Mouse (Mus musculus): ENCODE measurements around the gene Esrrg. TPM values are rescaled to one million over a fixed set of nuclear protein-coding genes. Genes with fewer than 3 reads are reported as not detected.
A peak's percentile ranks its signal among the peaks of the same experiment; 100 is the strongest.

Gene Esrrg
- polyA plus RNA-seq, 1 experiment from 2014 or later, result 23.5 TPM

GRCm38 (mm10) chr1:187902176-187902575, 293.6 kb downstream of the Esrrg start:
- H3K27me3 ChIP-seq (ENCODE audit: control insufficient read depth, insufficient read depth, low read length), result no peaks in the 10 kb centered on the region
- no peak overlapping the region for H3K4me2 ChIP-seq (ENCODE audit: low read depth, low read length)
- no peak for ATAC-seq (replicated peaks; ENCODE audit: extremely low read depth, insufficient read depth, low FRiP score)
- 58% methylated on average over 3 of the region's 3 CpGs for WGBS
- no peak overlapping the region for H3K27ac ChIP-seq (ENCODE audit: low read length)
- H3K4me1 ChIP-seq (ENCODE audit: control insufficient read depth, insufficient read depth, low read length), result peaks cover 4% of the 10 kb centered on the region; the same call in 1 of the 2 replicates
- H3K36me3 ChIP-seq (ENCODE audit: control insufficient read depth, insufficient read depth), result no peaks in the 10 kb centered on the region
- H3K9me3 ChIP-seq (replicated peaks; ENCODE audit: control insufficient read depth, low read length), result no peaks in the 10 kb centered on the region
- H3K9ac ChIP-seq (ENCODE audit: low read length), result no peak overlapping the region
- H3K4me3 ChIP-seq (ENCODE audit: low read length), result no peak overlapping the region

GRCm38 (mm10) chr1:187904731-187905130, 296.1 kb downstream of the Esrrg start:
- Histone ChIP-seq H3K9me3 (replicated peaks; ENCODE audit: control insufficient read depth, low read length) (no peaks in the 10 kb centered on the region), H3K27ac (ENCODE audit: low read length) (no peak overlapping the region), H3K36me3 (ENCODE audit: control insufficient read depth, insufficient read depth) (no peaks in the 10 kb centered on the region), H3K4me3 (ENCODE audit: low read length) (no peak overlapping the region), H3K9ac (ENCODE audit: low read length) (no peak overlapping the region), H3K4me1 (ENCODE audit: control insufficient read depth, insufficient read depth, low read length) (peaks cover 14% of the 10 kb centered on the region), H3K4me2 (ENCODE audit: low read depth, low read length) (no peak overlapping the region), H3K27me3 (ENCODE audit: control insufficient read depth, insufficient read depth, low read length) (no peaks in the 10 kb centered on the region)
- 63% methylated on average over 4 of the region's 4 CpGs for WGBS
- no peak for ATAC-seq (replicated peaks; ENCODE audit: extremely low read depth, insufficient read depth, low FRiP score)

GRCm38 (mm10) chr1:187907407-187907806, 298.8 kb downstream of the Esrrg start:
- Histone ChIP-seq H3K4me1 (ENCODE audit: control insufficient read depth, insufficient read depth, low read length) (peaks cover 20% of the 10 kb centered on the region), H3K9me3 (replicated peaks; ENCODE audit: control insufficient read depth, low read length) (no peaks in the 10 kb centered on the region), H3K9ac (ENCODE audit: low read length) (no peak overlapping the region), H3K4me2 (ENCODE audit: low read depth, low read length) (no peak overlapping the region), H3K36me3 (ENCODE audit: control insufficient read depth, insufficient read depth) (no peaks in the 10 kb centered on the region), H3K27me3 (ENCODE audit: control insufficient read depth, insufficient read depth, low read length) (no peaks in the 10 kb centered on the region), H3K27ac (ENCODE audit: low read length) (peak overlapping the region; percentile 78), H3K4me3 (ENCODE audit: low read length) (no peak overlapping the region)
- 65% methylated on average over 7 of the region's 7 CpGs for WGBS
- ATAC-seq (replicated peaks; ENCODE audit: extremely low read depth, insufficient read depth, low FRiP score), result no peak

- H3K9ac ChIP-seq (ENCODE audit: low read length), result no peak overlapping the region
- H3K4me1 ChIP-seq (ENCODE audit: control insufficient read depth, insufficient read depth, low read length), result peaks cover 19% of the 10 kb centered on the region
- no peaks in the 10 kb centered on the region for H3K27me3 ChIP-seq (ENCODE audit: control insufficient read depth, insufficient read depth, low read length)
- peak overlapping the region; percentile 78 for H3K27ac ChIP-seq (ENCODE audit: low read length)
- H3K4me2 ChIP-seq (ENCODE audit: low read depth, low read length), result no peak overlapping the region
- no peaks in the 10 kb centered on the region for H3K36me3 ChIP-seq (ENCODE audit: control insufficient read depth, insufficient read depth)
- ATAC-seq (replicated peaks; ENCODE audit: extremely low read depth, insufficient read depth, low FRiP score), result peak; percentile 33; the same call in 1 of the 2 replicates
- 15% methylated on average over 3 of the region's 3 CpGs for WGBS
- H3K4me3 ChIP-seq (ENCODE audit: low read length), result no peak overlapping the region
- no peaks in the 10 kb centered on the region for H3K9me3 ChIP-seq (replicated peaks; ENCODE audit: control insufficient read depth, low read length)
Observed at GRCm38 (mm10) chr1:187907871-187908270, 299.3 kb downstream of the Esrrg start.

- WGBS, result 28% methylated on average over 7 of the region's 7 CpGs
- 0 out of 2 replicates have a peak overlapping the region, but pooled peaks have one; percentile 7 for H3K4me3 ChIP-seq (ENCODE audit: low read length)
Observed at GRCm38 (mm10) chr1:187910718-187911117, 302.1 kb downstream of the Esrrg start.

GRCm38 (mm10) chr1:187911201-187911600, 302.6 kb downstream of the Esrrg start:
- Histone ChIP-seq H3K27ac (ENCODE audit: low read length) (peak overlapping the region; percentile 95), H3K4me2 (ENCODE audit: low read depth, low read length) (peak overlapping the region; percentile 52), H3K36me3 (ENCODE audit: control insufficient read depth, insufficient read depth) (no peaks in the 10 kb centered on the region), H3K4me1 (ENCODE audit: control insufficient read depth, insufficient read depth, low read length) (peaks cover 22% of the 10 kb centered on the region), H3K4me3 (ENCODE audit: low read length) (peak overlapping the region; percentile 7; the same call in 1 of the 2 replicates), H3K9me3 (replicated peaks; ENCODE audit: control insufficient read depth, low read length) (no peaks in the 10 kb centered on the region), H3K9ac (ENCODE audit: low read length) (no peak overlapping the region), H3K27me3 (ENCODE audit: control insufficient read depth, insufficient read depth, low read length) (no peaks in the 10 kb centered on the region)
- ATAC-seq (replicated peaks; ENCODE audit: extremely low read depth, insufficient read depth, low FRiP score), result peak; percentile 64; the same call in 1 of the 2 replicates
- 31% methylated on average over 6 of the region's 6 CpGs for WGBS

More at GRCm38 (mm10) chr1:187910718-187911117, 302.1 kb downstream of the Esrrg start:
- Histone ChIP-seq H3K36me3 (ENCODE audit: control insufficient read depth, insufficient read depth) (no peaks in the 10 kb centered on the region), H3K27ac (ENCODE audit: low read length) (peak overlapping the region; percentile 95), H3K9me3 (replicated peaks; ENCODE audit: control insufficient read depth, low read length) (no peaks in the 10 kb centered on the region), H3K9ac (ENCODE audit: low read length) (no peak overlapping the region), H3K27me3 (ENCODE audit: control insufficient read depth, insufficient read depth, low read length) (no peaks in the 10 kb centered on the region), H3K4me2 (ENCODE audit: low read depth, low read length) (peak overlapping the region; percentile 52), H3K4me1 (ENCODE audit: control insufficient read depth, insufficient read depth, low read length) (peaks cover 19% of the 10 kb centered on the region)
- ATAC-seq (replicated peaks; ENCODE audit: extremely low read depth, insufficient read depth, low FRiP score), result peak; percentile 89

GRCm38 (mm10) chr1:187918303-187918702, 309.7 kb downstream of the Esrrg start:
- no peak overlapping the region for H3K27ac ChIP-seq (ENCODE audit: low read length)
- H3K4me1 ChIP-seq (ENCODE audit: control insufficient read depth, insufficient read depth, low read length), result peaks cover 12% of the 10 kb centered on the region
- H3K9me3 ChIP-seq (replicated peaks; ENCODE audit: control insufficient read depth, low read length), result no peaks in the 10 kb centered on the region
- H3K9ac ChIP-seq (ENCODE audit: low read length), result no peak overlapping the region
- no peaks in the 10 kb centered on the region for H3K36me3 ChIP-seq (ENCODE audit: control insufficient read depth, insufficient read depth)
- no peak overlapping the region for H3K4me3 ChIP-seq (ENCODE audit: low read length)
- WGBS, result 89% methylated on average over 6 of the region's 6 CpGs
- ATAC-seq (replicated peaks; ENCODE audit: extremely low read depth, insufficient read depth, low FRiP score), result no peak
- H3K27me3 ChIP-seq (ENCODE audit: control insufficient read depth, insufficient read depth, low read length), result no peaks in the 10 kb centered on the region
- no peak overlapping the region for H3K4me2 ChIP-seq (ENCODE audit: low read depth, low read length)

GRCm38 (mm10) chr1:187918939-187919338, 310.3 kb downstream of the Esrrg start:
- Histone ChIP-seq H3K27me3 (ENCODE audit: control insufficient read depth, insufficient read depth, low read length) (no peaks in the 10 kb centered on the region), H3K4me1 (ENCODE audit: control insufficient read depth, insufficient read depth, low read length) (peaks cover 12% of the 10 kb centered on the region), H3K4me2 (ENCODE audit: low read depth, low read length) (no peak overlapping the region), H3K27ac (ENCODE audit: low read length) (no peak overlapping the region), H3K36me3 (ENCODE audit: control insufficient read depth, insufficient read depth) (no peaks in the 10 kb centered on the region), H3K9me3 (replicated peaks; ENCODE audit: control insufficient read depth, low read length) (no peaks in the 10 kb centered on the region), H3K4me3 (ENCODE audit: low read length) (no peak overlapping the region), H3K9ac (ENCODE audit: low read length) (no peak overlapping the region)
- no peak for ATAC-seq (replicated peaks; ENCODE audit: extremely low read depth, insufficient read depth, low FRiP score)
- WGBS, result 89% methylated on average over 4 of the region's 4 CpGs

- WGBS, result 65% methylated on average over 5 of the region's 5 CpGs
- no peak for ATAC-seq (replicated peaks; ENCODE audit: extremely low read depth, insufficient read depth, low FRiP score)
- H3K27me3 ChIP-seq (ENCODE audit: control insufficient read depth, insufficient read depth, low read length), result no peaks in the 10 kb centered on the region
Observed at GRCm38 (mm10) chr1:187920156-187920777, 311.7 kb downstream of the Esrrg start.

More at GRCm38 (mm10) chr1:187920156-187920777, 311.7 kb downstream of the Esrrg start:
- Histone ChIP-seq H3K4me2 (ENCODE audit: low read depth, low read length) (no peak overlapping the region), H3K27ac (ENCODE audit: low read length) (no peak overlapping the region), H3K36me3 (ENCODE audit: control insufficient read depth, insufficient read depth) (no peaks in the 10 kb centered on the region), H3K9ac (ENCODE audit: low read length) (no peak overlapping the region), H3K4me1 (ENCODE audit: control insufficient read depth, insufficient read depth, low read length) (peaks cover 12% of the 10 kb centered on the region), H3K9me3 (replicated peaks; ENCODE audit: control insufficient read depth, low read length) (no peaks in the 10 kb centered on the region), H3K4me3 (ENCODE audit: low read length) (no peak overlapping the region)

Measured in heart, embryonic 16.5 days (tissue).